Mouse (Mus musculus) ES-Bruce4 (cell line): ENCODE data around the gene Cops6.

Experiments
- CTCF ChIP-seq: IDR thresholded peaks from one replicate; pipeline ENCODE4 v1.8.1; 2011; ENCODE audit warnings: low read depth, low read length
- EP300 ChIP-seq: IDR thresholded peaks from 2 replicates; pipeline ENCODE4 v1.6.1; 2011; ENCODE audit warnings: low read depth, low read length; ENCODE audit not compliant: insufficient read depth
- POLR2A ChIP-seq: IDR thresholded peaks from one replicate; pipeline ENCODE4 v1.8.1; 2011; ENCODE audit warnings: low read length; ENCODE audit not compliant: insufficient read depth

GRCm38 (mm10) chr5:138170936-138171561 is 10.2 kb downstream of the Cops6 start:
- no peak for TF ChIP-seq CTCF
- TF ChIP-seq POLR2A, result no peak
- peak; percentile 20; the same call in 1 of the 2 replicates for TF ChIP-seq EP300
